Mouse (Mus musculus): Measurements from ENCODE around the gene Ndufc2. TPM values are rescaled to one million over a fixed set of nuclear protein-coding genes. Genes with fewer than 3 reads are reported as not detected.

Ndufc2 gene
- polyA plus RNA-seq (2015; fragmentation: Nextera tagmentation; extraction: Ambion mirVana): 592 and 600 TPM in 2 replicates

- Histone ChIP-seq H3K4me1 (ENCODE audit: control insufficient read depth, insufficient read depth, low read length) (peaks cover 17% of the 10 kb centered on the region), H3K9ac (ENCODE audit: low read length) (peak within 1 kb of the TSS; percentile 100), H3K27me3 (ENCODE audit: control insufficient read depth, insufficient read depth, low read length) (no peaks in the 10 kb centered on the region), H3K27ac (ENCODE audit: low read length) (peak within 1 kb of the TSS; percentile 95), H3K36me3 (ENCODE audit: control insufficient read depth, insufficient read depth) (peaks cover 16% of the 10 kb centered on the region), H3K4me3 (ENCODE audit: low read length) (peak within 1 kb of the TSS; percentile 88), H3K9me3 (replicated peaks; ENCODE audit: control insufficient read depth, low read length) (peaks cover 4% of the 10 kb centered on the region; the same call in 1 of the 2 replicates), H3K4me2 (ENCODE audit: low read depth, low read length) (peak within 1 kb of the TSS; percentile 66)
- under 1% methylated on average over 54 of the region's 54 CpGs for WGBS
- ATAC-seq (replicated peaks; ENCODE audit: extremely low read depth, insufficient read depth, low FRiP score): peak; percentile 87
Measured at GRCm38 (mm10) chr7:97399960-97400715, at the start of gene Ndufc2. Gene Ndufc2 (plus strand): TSS chr7:97400003.

GRCm38 (mm10) chr7:97350891-97351290 is 48.9 kb upstream of the Ndufc2 start:
- no peaks in the 10 kb centered on the region for H3K9me3 ChIP-seq (replicated peaks; ENCODE audit: control insufficient read depth, low read length)
- H3K4me3 ChIP-seq (ENCODE audit: low read length): no peak overlapping the region
- no peak overlapping the region for H3K9ac ChIP-seq (ENCODE audit: low read length)
- H3K27ac ChIP-seq (ENCODE audit: low read length): no peak overlapping the region; the same call in 1 of the 2 replicates
- no peak for ATAC-seq (replicated peaks; ENCODE audit: extremely low read depth, insufficient read depth, low FRiP score)
- no peaks in the 10 kb centered on the region for H3K27me3 ChIP-seq (ENCODE audit: control insufficient read depth, insufficient read depth, low read length)
- WGBS: 77% methylated on average over 5 of the region's 5 CpGs
- H3K36me3 ChIP-seq (ENCODE audit: control insufficient read depth, insufficient read depth): no peaks in the 10 kb centered on the region
- H3K4me2 ChIP-seq (ENCODE audit: low read depth, low read length): no peak overlapping the region
- H3K4me1 ChIP-seq (ENCODE audit: control insufficient read depth, insufficient read depth, low read length): peaks cover 11% of the 10 kb centered on the region

GRCm38 (mm10) chr7:97351792-97352513 is 47.9 kb upstream of the Ndufc2 start:
- WGBS: 84% methylated on average over 11 of the region's 11 CpGs
- Histone ChIP-seq H3K9ac (ENCODE audit: low read length) (no peak overlapping the region), H3K4me2 (ENCODE audit: low read depth, low read length) (no peak overlapping the region), H3K27ac (ENCODE audit: low read length) (no peak overlapping the region), H3K36me3 (ENCODE audit: control insufficient read depth, insufficient read depth) (no peaks in the 10 kb centered on the region), H3K27me3 (ENCODE audit: control insufficient read depth, insufficient read depth, low read length) (no peaks in the 10 kb centered on the region), H3K4me3 (ENCODE audit: low read length) (no peak overlapping the region), H3K4me1 (ENCODE audit: control insufficient read depth, insufficient read depth, low read length) (peaks cover 14% of the 10 kb centered on the region), H3K9me3 (replicated peaks; ENCODE audit: control insufficient read depth, low read length) (no peaks in the 10 kb centered on the region)
- ATAC-seq (replicated peaks; ENCODE audit: extremely low read depth, insufficient read depth, low FRiP score): no peak

- 88% methylated on average over 6 of the region's 6 CpGs for WGBS
- H3K4me3 ChIP-seq (ENCODE audit: low read length): no peak overlapping the region
- H3K9me3 ChIP-seq (replicated peaks; ENCODE audit: control insufficient read depth, low read length): no peaks in the 10 kb centered on the region
- H3K4me2 ChIP-seq (ENCODE audit: low read depth, low read length): no peak overlapping the region
- no peaks in the 10 kb centered on the region for H3K36me3 ChIP-seq (ENCODE audit: control insufficient read depth, insufficient read depth)
- H3K4me1 ChIP-seq (ENCODE audit: control insufficient read depth, insufficient read depth, low read length): peaks cover 14% of the 10 kb centered on the region
- H3K9ac ChIP-seq (ENCODE audit: low read length): no peak overlapping the region
- no peak for ATAC-seq (replicated peaks; ENCODE audit: extremely low read depth, insufficient read depth, low FRiP score)
- no peak overlapping the region for H3K27ac ChIP-seq (ENCODE audit: low read length)
- H3K27me3 ChIP-seq (ENCODE audit: control insufficient read depth, insufficient read depth, low read length): no peaks in the 10 kb centered on the region
Measured at GRCm38 (mm10) chr7:97353356-97353755, 46.4 kb upstream of the Ndufc2 start.

GRCm38 (mm10) chr7:97355068-97355841 is 44.5 kb upstream of the Ndufc2 start:
- Histone ChIP-seq H3K4me1 (ENCODE audit: control insufficient read depth, insufficient read depth, low read length) (peaks cover 14% of the 10 kb centered on the region), H3K27ac (ENCODE audit: low read length) (peak overlapping the region; percentile 46), H3K4me3 (ENCODE audit: low read length) (no peak overlapping the region), H3K27me3 (ENCODE audit: control insufficient read depth, insufficient read depth, low read length) (no peaks in the 10 kb centered on the region), H3K9me3 (replicated peaks; ENCODE audit: control insufficient read depth, low read length) (no peaks in the 10 kb centered on the region), H3K4me2 (ENCODE audit: low read depth, low read length) (peak overlapping the region; percentile 39), H3K9ac (ENCODE audit: low read length) (no peak overlapping the region), H3K36me3 (ENCODE audit: control insufficient read depth, insufficient read depth) (no peaks in the 10 kb centered on the region)
- peak; percentile 61; the same call in 1 of the 2 replicates for ATAC-seq (replicated peaks; ENCODE audit: extremely low read depth, insufficient read depth, low FRiP score)
- 14% methylated on average over 13 of the region's 13 CpGs for WGBS

GRCm38 (mm10) chr7:97356253-97356652 is 43.5 kb upstream of the Ndufc2 start:
- no peak for ATAC-seq (replicated peaks; ENCODE audit: extremely low read depth, insufficient read depth, low FRiP score)
- Histone ChIP-seq H3K27me3 (ENCODE audit: control insufficient read depth, insufficient read depth, low read length) (no peaks in the 10 kb centered on the region), H3K36me3 (ENCODE audit: control insufficient read depth, insufficient read depth) (no peaks in the 10 kb centered on the region), H3K27ac (ENCODE audit: low read length) (0 out of 2 replicates have a peak overlapping the region, but pooled peaks have one; percentile 11), H3K9ac (ENCODE audit: low read length) (no peak overlapping the region), H3K4me3 (ENCODE audit: low read length) (no peak overlapping the region), H3K4me1 (ENCODE audit: control insufficient read depth, insufficient read depth, low read length) (peaks cover 14% of the 10 kb centered on the region), H3K4me2 (ENCODE audit: low read depth, low read length) (no peak overlapping the region), H3K9me3 (replicated peaks; ENCODE audit: control insufficient read depth, low read length) (no peaks in the 10 kb centered on the region)
- WGBS: 64% methylated on average over 5 of the region's 5 CpGs

GRCm38 (mm10) chr7:97356875-97357276 is 42.9 kb upstream of the Ndufc2 start:
- Histone ChIP-seq H3K27me3 (ENCODE audit: control insufficient read depth, insufficient read depth, low read length) (no peaks in the 10 kb centered on the region), H3K4me2 (ENCODE audit: low read depth, low read length) (no peak overlapping the region), H3K36me3 (ENCODE audit: control insufficient read depth, insufficient read depth) (no peaks in the 10 kb centered on the region), H3K4me3 (ENCODE audit: low read length) (no peak overlapping the region), H3K27ac (ENCODE audit: low read length) (no peak overlapping the region), H3K4me1 (ENCODE audit: control insufficient read depth, insufficient read depth, low read length) (peaks cover 14% of the 10 kb centered on the region), H3K9ac (ENCODE audit: low read length) (no peak overlapping the region), H3K9me3 (replicated peaks; ENCODE audit: control insufficient read depth, low read length) (no peaks in the 10 kb centered on the region)
- no peak for ATAC-seq (replicated peaks; ENCODE audit: extremely low read depth, insufficient read depth, low FRiP score)
- WGBS: 71% methylated on average over 5 of the region's 5 CpGs

GRCm38 (mm10) chr7:97357840-97358239 is 42.0 kb upstream of the Ndufc2 start:
- H3K4me2 ChIP-seq (ENCODE audit: low read depth, low read length): no peak overlapping the region
- no peaks in the 10 kb centered on the region for H3K27me3 ChIP-seq (ENCODE audit: control insufficient read depth, insufficient read depth, low read length)
- 77% methylated on average over 3 of the region's 3 CpGs for WGBS
- H3K4me1 ChIP-seq (ENCODE audit: control insufficient read depth, insufficient read depth, low read length): peaks cover 14% of the 10 kb centered on the region
- no peaks in the 10 kb centered on the region for H3K36me3 ChIP-seq (ENCODE audit: control insufficient read depth, insufficient read depth)
- no peak for ATAC-seq (replicated peaks; ENCODE audit: extremely low read depth, insufficient read depth, low FRiP score)
- no peak overlapping the region for H3K27ac ChIP-seq (ENCODE audit: low read length)
- H3K4me3 ChIP-seq (ENCODE audit: low read length): no peak overlapping the region
- H3K9me3 ChIP-seq (replicated peaks; ENCODE audit: control insufficient read depth, low read length): no peaks in the 10 kb centered on the region
- no peak overlapping the region for H3K9ac ChIP-seq (ENCODE audit: low read length)
